Mouse (Mus musculus) MEL (cell line): ENCODE measurements around the gene Chchd5. TPM values are rescaled to one million over a fixed set of nuclear protein-coding genes. Genes with fewer than 3 reads are reported as not detected.
A peak's percentile ranks its signal among the peaks of the same experiment; 100 is the strongest.

Source experiments
- DNase-seq: peaks from one replicate; pipeline ENCODE4 v3.0.0; 2011; ENCODE audit warnings: low read depth, low spot score
- H3K27ac ChIP-seq: 2 replicates; pipeline ENCODE4 v1.5.1; 2012; ENCODE audit warnings: low read depth, mild to moderate bottlenecking, control low read depth, low read length, moderate library complexity; ENCODE audit not compliant: control insufficient read depth
- H3K27me3 ChIP-seq, 2 experiments: fragments of 150-350 bp in 1 of 2; sonication (generic) in 1 of 2; 2 replicates each; pipeline ENCODE4 v1.6.1; 2012; ENCODE audit warnings: low read length in 2 of 2, mild to moderate bottlenecking in 2 of 2, improper control_type of control experiment in 1 of 2, moderate library complexity in 1 of 2; ENCODE audit not compliant: insufficient read depth in 2 of 2, control insufficient read depth in 1 of 2
- H3K36me3 ChIP-seq, 2 experiments: 2 replicates each; pipeline ENCODE4 v1.6.1; 2012 to 2014; ENCODE audit warnings: low read length in 2 of 2, improper control_type of control experiment in 1 of 2, inconsistent platforms in 1 of 2, mild to moderate bottlenecking in 1 of 2; ENCODE audit not compliant: insufficient read depth in 2 of 2, control insufficient read depth in 1 of 2
- H3K4me1 ChIP-seq, 2 experiments: fragments of 150-350 bp in 1 of 2; sonication (generic) in 1 of 2; 2 replicates each; pipeline ENCODE4 v1.6.1; 2012; ENCODE audit warnings: low read length in 2 of 2, improper control_type of control experiment in 1 of 2, mild to moderate bottlenecking in 1 of 2; ENCODE audit not compliant: insufficient read depth in 2 of 2, control insufficient read depth in 1 of 2
- H3K4me3 ChIP-seq, 2 experiments: fragments of 150-350 bp in 1 of 2; sonication (generic) in 1 of 2; 2 replicates each; pipeline ENCODE4 v1.5.1; 2012; ENCODE audit warnings: low read depth in 2 of 2, low read length in 2 of 2, mild to moderate bottlenecking in 2 of 2, moderate library complexity in 2 of 2, control low read depth in 1 of 2, improper control_type of control experiment in 1 of 2; ENCODE audit not compliant: control insufficient read depth in 1 of 2, insufficient read depth in 1 of 2
- H3K79me2 ChIP-seq: 2 replicates; pipeline ENCODE4 v1.6.1; 2012; ENCODE audit warnings: mild to moderate bottlenecking, low read length, moderate library complexity; ENCODE audit not compliant: control insufficient read depth, poor library complexity, insufficient read depth
- H3K9ac ChIP-seq: 2 replicates; pipeline ENCODE4 v1.6.1; 2012; ENCODE audit warnings: low read depth, mild to moderate bottlenecking, control low read depth, low read length, moderate library complexity; ENCODE audit not compliant: control insufficient read depth, poor library complexity, severe bottlenecking
- H3K9me3 ChIP-seq: fragments of 150-350 bp; sonication (generic); replicated peaks from 2 replicates; pipeline ENCODE4 v1.6.1; 2012; ENCODE audit warnings: mild to moderate bottlenecking, low read length, improper control_type of control experiment, moderate library complexity; ENCODE audit not compliant: insufficient read depth
- CHD1 ChIP-seq: IDR thresholded peaks from 2 replicates; pipeline ENCODE4 v1.6.1; 2012; ENCODE audit warnings: low read depth, mild to moderate bottlenecking, inconsistent platforms, low read length, improper control_type of control experiment
- CHD2 ChIP-seq: IDR thresholded peaks from 2 replicates; pipeline ENCODE4 v1.6.1; 2011; ENCODE audit warnings: low read length, improper control_type of control experiment
- CTCF ChIP-seq, 3 experiments: IDR thresholded peaks in 2 of 3; conservative IDR thresholded peaks in 1 of 3; 2 replicates each; pipeline ENCODE4 v1.5.1; 2011 to 2012; ENCODE audit warnings: low read length in 3 of 3, low read depth in 2 of 3, mild to moderate bottlenecking in 2 of 3, improper control_type of control experiment in 1 of 3, inconsistent platforms in 1 of 3, mixed read lengths in 1 of 3, moderate library complexity in 1 of 3; ENCODE audit not compliant: control insufficient read depth in 1 of 3, insufficient read depth in 1 of 3, poor library complexity in 1 of 3, severe bottlenecking in 1 of 3
- ELF1 ChIP-seq: IDR thresholded peaks from 2 replicates; pipeline ENCODE4 v1.6.1; 2014; ENCODE audit warnings: low read depth, mild to moderate bottlenecking, inconsistent platforms, low read length, improper control_type of control experiment, moderate library complexity
- GATA1 ChIP-seq: IDR thresholded peaks from 2 replicates; pipeline ENCODE4 v1.6.1; 2011; ENCODE audit warnings: low read depth, low read length, improper control_type of control experiment
- HCFC1 ChIP-seq: IDR thresholded peaks from 2 replicates; pipeline ENCODE4 v1.6.1; 2012; ENCODE audit warnings: low read depth, mild to moderate bottlenecking, inconsistent platforms, low read length, improper control_type of control experiment, moderate library complexity
- JUND ChIP-seq: IDR thresholded peaks from 2 replicates; pipeline ENCODE4 v1.6.1; 2011; ENCODE audit warnings: low read depth, mild to moderate bottlenecking, improper control_type of control experiment, low read length
- KAT2A ChIP-seq: conservative IDR thresholded peaks from 2 replicates; pipeline ENCODE4 v1.6.1; 2012; ENCODE audit warnings: low read depth, low read length, improper control_type of control experiment, inconsistent platforms
- MAFK ChIP-seq: IDR thresholded peaks from 2 replicates; pipeline ENCODE4 v1.6.1; 2011; ENCODE audit warnings: low read depth, mild to moderate bottlenecking, low read length, improper control_type of control experiment, borderline replicate concordance
- MAX ChIP-seq: IDR thresholded peaks from 2 replicates; pipeline ENCODE4 v1.6.1; 2011; ENCODE audit warnings: low read length, improper control_type of control experiment
- MAZ ChIP-seq: IDR thresholded peaks from 2 replicates; pipeline ENCODE4 v1.6.1; 2012; ENCODE audit warnings: low read depth, mild to moderate bottlenecking, inconsistent platforms, low read length, improper control_type of control experiment
- MEF2A ChIP-seq: IDR thresholded peaks from 2 replicates; pipeline ENCODE4 v1.6.1; 2014; ENCODE audit warnings: low read depth, mild to moderate bottlenecking, inconsistent platforms, low read length, improper control_type of control experiment; ENCODE audit not compliant: poor library complexity, insufficient replicate concordance, severe bottlenecking; ENCODE audit errors: extremely low read depth
- NELFE ChIP-seq: IDR thresholded peaks from 2 replicates; pipeline ENCODE4 v1.6.1; 2011; ENCODE audit warnings: low read depth, low read length, improper control_type of control experiment
- NRF1 ChIP-seq: IDR thresholded peaks from 2 replicates; pipeline ENCODE4 v1.6.1; 2014; ENCODE audit warnings: low read depth, mild to moderate bottlenecking, inconsistent platforms, low read length, improper control_type of control experiment, moderate library complexity; ENCODE audit not compliant: poor library complexity, insufficient read depth, severe bottlenecking
- POLR2A ChIP-seq, 2 experiments: IDR thresholded peaks; 2 replicates each; pipeline ENCODE4 v1.6.1; 2011 to 2012; ENCODE audit warnings: low read length in 2 of 2, mild to moderate bottlenecking in 2 of 2, control low read depth in 1 of 2, improper control_type of control experiment in 1 of 2, low read depth in 1 of 2, moderate library complexity in 1 of 2; ENCODE audit not compliant: control insufficient read depth in 1 of 2, insufficient read depth in 1 of 2, poor library complexity in 1 of 2
- TAL1 ChIP-seq: IDR thresholded peaks from 2 replicates; pipeline ENCODE4 v1.6.1; 2012; ENCODE audit warnings: mild to moderate bottlenecking, inconsistent platforms, low read length, moderate library complexity, mixed read lengths
- USF2 ChIP-seq, 2 experiments: IDR thresholded peaks; 2 replicates each; pipeline ENCODE4 v1.6.1; 2011 to 2012; ENCODE audit warnings: improper control_type of control experiment in 2 of 2, low read length in 2 of 2, borderline replicate concordance in 1 of 2, inconsistent platforms in 1 of 2, low read depth in 1 of 2, mild to moderate bottlenecking in 1 of 2; ENCODE audit not compliant: insufficient read depth in 1 of 2
- ZKSCAN1 ChIP-seq: IDR thresholded peaks from 2 replicates; pipeline ENCODE4 v1.6.1; 2012; ENCODE audit warnings: low read depth, mild to moderate bottlenecking, inconsistent platforms, low read length, improper control_type of control experiment, moderate library complexity
- ZNF384 ChIP-seq: IDR thresholded peaks from 2 replicates; pipeline ENCODE4 v1.6.1; 2012; ENCODE audit warnings: low read depth, mild to moderate bottlenecking, inconsistent platforms, low read length, improper control_type of control experiment
- polyA plus RNA-seq, 2 experiments: library from polyadenylated mRNA; stranded (reverse) in 1 of 2; unstranded in 1 of 2; fragments of >175 nt in 1 of 2; fragments of >200 nt in 1 of 2; gene quantifications; 2 replicates each; pipeline versions ENCODE4 v1.2.1 to v1.2.4; 2012; ENCODE audit warnings: low replicate concordance in 2 of 2, low read depth in 1 of 2; ENCODE audit not compliant: insufficient read length in 2 of 2, insufficient read depth in 1 of 2, missing spikeins in 1 of 2
- total RNA-seq: library from RNA; depleted of rRNA; stranded (reverse); fragments of 300-350 nt; gene quantifications from 2 replicates; pipeline ENCODE4 v1.2.3, GENCODE M21; 2012; rRNA removed

Gene Chchd5
- total and polyA plus RNA-seq, 3 experiments: 15.9 to 23.7 TPM; not detected in 1

DNA sequence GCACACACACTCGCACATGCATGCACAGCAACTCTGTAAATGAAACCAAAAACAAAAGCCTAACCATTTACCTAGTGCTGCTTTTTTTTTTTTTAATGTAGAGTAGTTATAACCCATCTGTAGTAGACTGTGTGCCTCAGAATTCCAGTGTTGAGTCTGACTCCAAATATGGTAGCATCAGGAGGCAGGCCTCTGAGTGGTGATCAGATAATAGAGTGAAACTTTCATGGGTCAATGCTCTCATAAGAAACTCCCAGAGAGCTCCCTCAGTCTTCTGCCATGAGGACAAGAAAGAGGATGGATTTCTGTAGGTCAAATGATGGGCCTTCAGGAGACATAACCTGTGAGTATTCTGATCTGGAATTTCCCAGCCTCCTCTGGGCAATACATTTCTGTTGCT, 52.9 kb downstream of the Chchd5 start:
- peak; percentile 55; the same call in 1 of the 2 replicates for TF ChIP-seq GATA1
- TF ChIP-seq MAX: no peak
- H3K36me3 ChIP-seq: peaks cover 0 to 6% of the 10 kb centered on the region in 2 experiments; a peak in 1 of 4 replicates
- H3K79me2 ChIP-seq: no peaks in the 10 kb centered on the region
- DNase-seq: no peak
- H3K9me3 ChIP-seq: no peaks in the 10 kb centered on the region
- peak overlapping the region; percentile 31; the same call in 1 of the 2 replicates for H3K9ac ChIP-seq
- H3K27ac ChIP-seq: no peak overlapping the region
- H3K4me3 ChIP-seq: peak overlapping the region; percentile 60 to 63
- H3K4me1 ChIP-seq: peaks cover 2 to 15% of the 10 kb centered on the region in 2 experiments; a peak in 3 of 4 replicates
- no peaks in the 10 kb centered on the region for H3K27me3 ChIP-seq

DNA sequence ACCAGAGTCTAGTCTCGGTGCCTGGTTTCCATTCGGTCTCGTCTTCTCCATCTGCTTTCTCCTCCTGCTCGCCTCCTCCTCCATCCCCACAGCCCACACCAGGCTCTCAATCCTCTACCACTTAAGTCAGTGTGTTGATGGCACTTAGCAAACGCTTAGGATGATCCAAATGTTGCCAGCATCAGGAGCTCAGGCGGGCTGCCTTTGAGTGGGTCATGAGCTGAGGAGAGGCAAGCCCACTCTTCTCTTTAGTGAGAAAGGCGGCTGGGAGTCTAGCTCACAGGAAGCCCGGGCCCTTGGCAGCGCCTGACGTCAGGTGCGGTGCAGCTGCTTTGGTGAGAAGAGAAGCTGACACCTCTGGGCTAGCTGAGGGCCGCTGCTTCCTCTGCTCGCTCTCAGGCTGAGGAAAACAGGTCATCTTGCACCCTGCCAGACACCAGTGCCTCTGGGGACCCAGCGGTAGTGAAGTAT, 54.1 kb downstream of the Chchd5 start:
- Histone ChIP-seq H3K79me2 (no peaks in the 10 kb centered on the region), H3K27ac (no peak overlapping the region), H3K4me1 (peaks cover 2 to 14% of the 10 kb centered on the region in 2 experiments; a peak in 3 of 4 replicates), H3K4me3 (no peak overlapping the region), H3K9me3 (no peaks in the 10 kb centered on the region), H3K27me3 (no peaks in the 10 kb centered on the region), H3K36me3 (peaks cover 0 to 6% of the 10 kb centered on the region in 2 experiments; a peak in 1 of 4 replicates), H3K9ac (no peak overlapping the region)
- TF ChIP-seq MAZ (no peak), HCFC1 (no peak), ELF1 (no peak), POLR2A (IDR thresholded peaks at IDR 0.05; ENCODE audit: control insufficient read depth in 1 of 2, insufficient read depth in 1 of 2, low read depth in 1 of 2, low read length in 2 of 2, poor library complexity in 1 of 2) (no peak), JUND (no peak), ZNF384 (no peak), NRF1 (no peak), CTCF (IDR thresholded peaks at IDR 0.05 in 2 of 3, conservative IDR thresholded peaks at IDR 0.05 in 1 of 3; ENCODE audit: control insufficient read depth in 1 of 3, insufficient read depth in 1 of 3, low read depth in 2 of 3, low read length in 3 of 3, poor library complexity in 1 of 3, severe bottlenecking in 1 of 3) (no peak), CHD1 (no peak), ZKSCAN1 (no peak), NELFE (no peak), USF2 (IDR thresholded peaks at IDR 0.05; ENCODE audit: borderline replicate concordance in 1 of 2, insufficient read depth in 1 of 2, low read depth in 1 of 2, low read length in 2 of 2) (no peak), TAL1 (no peak), MEF2A (no peak), GATA1 (no peak), MAFK (no peak), KAT2A (no peak), CHD2 (no peak)
- DNase-seq: no peak

Other genes starting within 250 kb of the Chchd5 start
- gene Zc3h8, start 185.6 kb upstream of the Chchd5 start, total RNA-seq: 4.7 and 6.5 TPM in 2 replicates
- 1 to 10 TPM in 1 of 2 experiments, not detected in 1; 5.8 TPM for gene Zc3h8, start 185.6 kb upstream of the Chchd5 start, polyA plus RNA-seq
- gene Zc3h6, start 162.3 kb upstream of the Chchd5 start, total RNA-seq: 0.65 and 0.69 TPM in 2 replicates
- 1 to 10 TPM in 1 of 2 experiments, not detected in 1; 1.4 TPM for gene Zc3h6, start 162.3 kb upstream of the Chchd5 start, polyA plus RNA-seq
- gene Gm10762, start 162.0 kb upstream of the Chchd5 start, total RNA-seq: 2.5 and 2.6 TPM in 2 replicates
- 1 to 10 TPM in 1 of 2 experiments, not detected in 1; 3.1 TPM for gene Gm10762, start 162.0 kb upstream of the Chchd5 start, polyA plus RNA-seq
- gene Vinac1, start 81.5 kb upstream of the Chchd5 start, total RNA-seq: not detected in 2 replicates
- gene Vinac1, start 81.5 kb upstream of the Chchd5 start, polyA plus RNA-seq: under 1 TPM in 1 of 2 experiments, not detected in 1; 0.03 TPM
- gene Ttl, start 63.8 kb upstream of the Chchd5 start, total RNA-seq: 5.6 and 5.7 TPM in 2 replicates
- 1 to 10 TPM in 1 of 2 experiments, not detected in 1; 9.3 TPM for gene Ttl, start 63.8 kb upstream of the Chchd5 start, polyA plus RNA-seq
- gene Polr1b, start 28.7 kb upstream of the Chchd5 start, total RNA-seq: 71.9 and 90.1 TPM in 2 replicates
- gene Polr1b, start 28.7 kb upstream of the Chchd5 start, polyA plus RNA-seq: 10 to 100 TPM in 1 of 2 experiments, not detected in 1; 92.8 TPM
- 44.9 and 69.4 TPM in 2 replicates for gene Slc20a1, start 69.1 kb downstream of the Chchd5 start, total RNA-seq
- gene Slc20a1, start 69.1 kb downstream of the Chchd5 start, polyA plus RNA-seq: 10 to 100 TPM in 1 of 2 experiments, not detected in 1; 80.7 TPM
- 10.6 and 12.8 TPM in 2 replicates for gene Ckap2l, start 167.5 kb downstream of the Chchd5 start, total RNA-seq
- gene Ckap2l, start 167.5 kb downstream of the Chchd5 start, polyA plus RNA-seq: 10 to 100 TPM in 1 of 2 experiments, not detected in 1; 25.7 TPM
- gene Il1a, start 180.3 kb downstream of the Chchd5 start, total RNA-seq: not detected in 2 replicates
- under 1 TPM in 1 of 2 experiments, not detected in 1; 0.10 TPM for gene Il1a, start 180.3 kb downstream of the Chchd5 start, polyA plus RNA-seq
- gene Il1b, start 241.4 kb downstream of the Chchd5 start, total RNA-seq: 0.12 and 0.20 TPM in 2 replicates
- gene Il1b, start 241.4 kb downstream of the Chchd5 start, polyA plus RNA-seq: under 1 TPM in 1 of 2 experiments, not detected in 1; 0.26 TPM